In the genomic region with DNA sequence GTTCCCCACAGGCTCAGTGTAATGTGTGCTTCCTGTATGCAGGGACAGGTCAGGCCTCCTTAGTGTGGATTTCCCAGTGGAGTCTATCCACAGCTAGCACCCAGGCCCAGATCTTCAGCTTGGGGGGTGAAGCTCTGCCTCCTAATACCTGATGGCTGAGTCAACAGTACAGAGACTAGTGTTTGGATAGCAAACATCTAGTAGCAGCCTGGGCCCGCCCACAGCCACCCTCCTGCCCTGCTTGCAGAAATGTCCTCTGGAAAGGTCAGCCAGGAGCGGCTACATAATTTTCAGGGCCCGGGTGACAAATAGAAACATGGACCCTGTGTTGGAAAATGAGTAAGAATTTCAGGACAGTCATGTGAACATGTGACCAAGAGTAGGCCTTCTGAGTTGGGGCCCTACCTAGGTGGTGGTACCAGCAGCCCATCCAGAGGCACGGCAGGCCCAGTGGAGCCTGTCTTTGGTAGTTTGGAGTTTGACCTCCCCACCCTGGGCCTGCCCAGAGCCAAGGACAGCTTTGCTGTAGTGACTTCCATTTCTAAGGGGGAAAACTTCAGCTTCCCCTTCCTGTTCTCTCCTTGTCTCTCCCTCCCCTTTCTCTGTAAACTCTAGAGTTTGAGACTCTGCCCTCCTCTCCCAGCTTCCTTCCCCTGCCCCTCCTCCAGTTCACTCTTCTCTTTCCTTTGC, we compare ENCODE assay signal across 7 mouse cellular contexts. TPM values are rescaled to one million over a fixed set of nuclear protein-coding genes. Genes with fewer than 3 reads are reported as not detected.
DNase-seq lines count a peak whose midpoint lies in the region; ATAC-seq and TF ChIP-seq lines count a peak whose summit lies in the region.

No protein-coding gene starts in this region.

- H3K4me1 ChIP-seq in embryonic facial prominence, embryonic 10.5 days, result peaks cover 81% of the 10 kb centered on the region
- peaks cover 55% of the 10 kb centered on the region for H3K4me1 ChIP-seq in intestine, embryonic 15.5 days (replicated peaks)
- peaks cover 64% of the 10 kb centered on the region for H3K4me1 ChIP-seq in liver, postnatal 0 days (ENCODE audit: insufficient read depth)
- peaks cover 39% of the 10 kb centered on the region for H3K4me1 ChIP-seq in stomach, embryonic 14.5 days (ENCODE audit: control insufficient read depth, insufficient read depth, low read length)

- H3K27me3 ChIP-seq in embryonic facial prominence, embryonic 10.5 days (replicated peaks; ENCODE audit: low read depth, poor library complexity, severe bottlenecking), result no peaks in the 10 kb centered on the region
- H3K27me3 ChIP-seq in intestine, embryonic 15.5 days (replicated peaks), result no peaks in the 10 kb centered on the region
- H3K27me3 ChIP-seq in liver, postnatal 0 days (ENCODE audit: insufficient read depth, low read length), result no peaks in the 10 kb centered on the region
- H3K27me3 ChIP-seq in stomach, embryonic 14.5 days (ENCODE audit: control insufficient read depth, insufficient read depth, low read length), result no peaks in the 10 kb centered on the region

- TF ChIP-seq EP300 in liver, postnatal 0 days (IDR thresholded peaks at IDR 0.05; ENCODE audit: low read depth), result no peak

- peak; percentile 65 for DNase-seq in R1 (ENCODE audit: low read depth, low spot score)
- no peak for DNase-seq in embryonic facial prominence, embryonic 10.5 days (ENCODE audit: low spot score)
- peak; percentile 67 for DNase-seq in liver, postnatal 0 days
- no peak for DNase-seq in MN1 (ENCODE audit: low spot score)
- DNase-seq in cerebellum, postnatal 14 days, result no peak

- no peak overlapping the region for H3K9ac ChIP-seq in intestine, embryonic 15.5 days
- H3K9ac ChIP-seq in liver, postnatal 0 days (replicated peaks), result peak overlapping the region; percentile 44; the same call in 1 of the 2 replicates
- H3K9ac ChIP-seq in stomach, embryonic 14.5 days (replicated peaks; ENCODE audit: low read depth, low read length), result no peak overlapping the region

- no peaks in the 10 kb centered on the region for H3K9me3 ChIP-seq in embryonic facial prominence, embryonic 10.5 days
- no peaks in the 10 kb centered on the region for H3K9me3 ChIP-seq in intestine, embryonic 15.5 days
- H3K9me3 ChIP-seq in liver, postnatal 0 days (ENCODE audit: low read length), result no peaks in the 10 kb centered on the region
- no peaks in the 10 kb centered on the region for H3K9me3 ChIP-seq in stomach, embryonic 14.5 days (ENCODE audit: control insufficient read depth, low read depth, low read length)

- TF ChIP-seq CTCF in liver, postnatal 0 days (IDR thresholded peaks at IDR 0.05; ENCODE audit: low read depth), result no peak

- peak; percentile 79 for ATAC-seq in intestine, embryonic 15.5 days
- peak; percentile 79 for ATAC-seq in liver, postnatal 0 days
- ATAC-seq in stomach, embryonic 14.5 days (ENCODE audit: insufficient number of reproducible peaks, insufficient read depth, low FRiP score, low read depth), result peak; percentile 82

- H3K4me2 ChIP-seq in intestine, embryonic 15.5 days (replicated peaks), result peak overlapping the region; percentile 33
- H3K4me2 ChIP-seq in liver, postnatal 0 days (ENCODE audit: low read depth, low read length), result peak overlapping the region; percentile 42; the same call in 1 of the 2 replicates
- H3K4me2 ChIP-seq in stomach, embryonic 14.5 days (replicated peaks; ENCODE audit: low read depth, low read length), result no peak overlapping the region

- WGBS in embryonic facial prominence, embryonic 10.5 days, result 67% methylated on average over 4 of the region's 4 CpGs
- 46% methylated on average over 4 of the region's 4 CpGs for WGBS in intestine, embryonic 15.5 days
- 32% methylated on average over 4 of the region's 4 CpGs for WGBS in liver, postnatal 0 days (ENCODE audit: insufficient replicate concordance)
- 48% methylated on average over 4 of the region's 4 CpGs for whole genome bisulfite sequencing in stomach, embryonic 14.5 days

- peaks cover 21% of the 10 kb centered on the region for H3K36me3 ChIP-seq in embryonic facial prominence, embryonic 10.5 days (replicated peaks)
- no peaks in the 10 kb centered on the region for H3K36me3 ChIP-seq in intestine, embryonic 15.5 days
- H3K36me3 ChIP-seq in liver, postnatal 0 days (replicated peaks; ENCODE audit: insufficient read depth, low read length), result 0 out of 2 replicates have a peak, but pooled peaks cover 4% of the 10 kb centered on the region
- no peaks in the 10 kb centered on the region; the same call in 1 of the 2 replicates for H3K36me3 ChIP-seq in stomach, embryonic 14.5 days (ENCODE audit: control insufficient read depth, insufficient read depth, low read length)

- peak overlapping the region; percentile 78 for H3K27ac ChIP-seq in embryonic facial prominence, embryonic 10.5 days (replicated peaks)
- H3K27ac ChIP-seq in intestine, embryonic 15.5 days, result peak overlapping the region; percentile 89
- peak overlapping the region; percentile 91 for H3K27ac ChIP-seq in liver, postnatal 0 days (ENCODE audit: low read depth)
- peak overlapping the region; percentile 73; the same call in 1 of the 2 replicates for H3K27ac ChIP-seq in stomach, embryonic 14.5 days (ENCODE audit: low read length)

- peak overlapping the region; percentile 13; the same call in 1 of the 2 replicates for H3K4me3 ChIP-seq in embryonic facial prominence, embryonic 10.5 days
- no peak overlapping the region for H3K4me3 ChIP-seq in intestine, embryonic 15.5 days (replicated peaks)
- H3K4me3 ChIP-seq in liver, postnatal 0 days (ENCODE audit: low read depth, low read length), result no peak overlapping the region
- no peak overlapping the region for H3K4me3 ChIP-seq in stomach, embryonic 14.5 days (ENCODE audit: low read depth, low read length)

RNA-seq across cellular contexts. Expression of a gene that starts 32.5 kb away (rescaled TPM):
- polyA plus RNA-seq in embryonic facial prominence, embryonic 10.5 days (2016; fragmentation: Nextera tagmentation; extraction: Ambion mirVana), result 21.5 and 25.2 TPM in 2 replicates
- polyA plus RNA-seq in intestine, embryonic 15.5 days (2015; fragmentation: Nextera tagmentation; extraction: Ambion mirVana), result 13.5 and 13.6 TPM in 2 replicates
- polyA plus RNA-seq in liver, postnatal 0 days (2015; fragmentation: Nextera tagmentation; extraction: Ambion mirVana), result 5.9 and 6.4 TPM in 2 replicates
- 16.4 and 16.6 TPM in 2 replicates for polyA plus RNA-seq in stomach, embryonic 14.5 days (2014; fragmentation: Nextera tagmentation; extraction: Ambion mirVana)

RNA-seq across cellular contexts. Expression of a gene that starts 58.0 kb away (rescaled TPM):
- 522 and 534 TPM in 2 replicates for polyA plus RNA-seq in embryonic facial prominence, embryonic 10.5 days (2016; fragmentation: Nextera tagmentation; extraction: Ambion mirVana)
- 520 and 568 TPM in 2 replicates for polyA plus RNA-seq in intestine, embryonic 15.5 days (2015; fragmentation: Nextera tagmentation; extraction: Ambion mirVana)
- 183 and 184 TPM in 2 replicates for polyA plus RNA-seq in liver, postnatal 0 days (2015; fragmentation: Nextera tagmentation; extraction: Ambion mirVana)
- 613 and 615 TPM in 2 replicates for polyA plus RNA-seq in stomach, embryonic 14.5 days (2014; fragmentation: Nextera tagmentation; extraction: Ambion mirVana)

Comparison
In these comparisons a context has a peak if more than half of its experiments do, and no peak if none do; other contexts are left out.
1. DNase-seq: peak in R1 (single experiment) and liver, postnatal 0 days (single experiment); none in embryonic facial prominence, embryonic 10.5 days (single experiment), MN1 (single experiment) and cerebellum, postnatal 14 days (0 of 2).
2. Peak in every context shown above with its lines, with median percentiles within 50 percentile points of each other: H3K27ac ChIP-seq and ATAC-seq.